Mouse (Mus musculus) hindbrain, postnatal 0 days (tissue): ENCODE measurements around the gene Cdkl4. TPM values are rescaled to one million over a fixed set of nuclear protein-coding genes. Genes with fewer than 3 reads are reported as not detected.

Experiments
- ATAC-seq: fragments of 200-750 bp; cut with Nextera tagmentation; 2 replicates; pipeline ENCODE4 v1.8.0; 2017; ENCODE audit warnings: mild to moderate bottlenecking, moderate TSS enrichment, moderate library complexity
- DNase-seq: peaks from one replicate; pipeline ENCODE4 v3.0.0-alpha.2; 2015; ENCODE audit warnings: low spot score
- H3K27ac ChIP-seq: fragments of 300-500 bp; sonication (generic); 2 replicates; pipeline ENCODE4 v1.5.1; 2014; ENCODE audit warnings: mild to moderate bottlenecking
- H3K27me3 ChIP-seq: fragments of 300-500 bp; sonication (generic); 2 replicates; pipeline ENCODE4 v1.6.1; 2014; ENCODE audit warnings: low read length, mixed read lengths; ENCODE audit not compliant: insufficient read depth
- H3K36me3 ChIP-seq: fragments of 300-500 bp; sonication (generic); 2 replicates; pipeline ENCODE4 v1.6.1; 2014; ENCODE audit warnings: low read length, mixed read lengths; ENCODE audit not compliant: insufficient read depth
- H3K4me1 ChIP-seq: fragments of 300-500 bp; sonication (generic); 2 replicates; pipeline ENCODE4 v1.6.1; 2014; ENCODE audit warnings: antibody characterized with exemption, low read length, mixed read lengths; ENCODE audit not compliant: insufficient read depth
- H3K4me2 ChIP-seq: fragments of 300-500 bp; sonication (generic); 2 replicates; pipeline ENCODE4 v1.6.1; 2014; ENCODE audit warnings: low read depth, mild to moderate bottlenecking, low read length, moderate library complexity, mixed read lengths
- H3K4me3 ChIP-seq: fragments of 300-500 bp; sonication (generic); 2 replicates; pipeline ENCODE4 v1.5.1; 2014; ENCODE audit warnings: low read length
- H3K9ac ChIP-seq: fragments of 300-500 bp; sonication (generic); replicated peaks from 2 replicates; pipeline ENCODE4 v1.6.1; 2014; ENCODE audit warnings: mild to moderate bottlenecking, low read length, moderate library complexity, mixed read lengths
- H3K9me3 ChIP-seq: fragments of 300-500 bp; sonication (generic); 2 replicates; pipeline ENCODE4 v1.6.1; 2016; ENCODE audit warnings: low read length, mixed read lengths
- CTCF ChIP-seq: IDR thresholded peaks from 2 replicates; pipeline ENCODE4 v1.5.1; 2016; ENCODE audit warnings: antibody characterized with exemption, control low read depth, low read depth
- WGBS: fragments of 180-500 bp; shearing (Covaris S2); extraction: QIAGEN DNeasy Blood & Tissue Kit; methylation state at CpG from one replicate; pipeline ENCODE4 v1.1.7; 2014; 5-methylcytosine and 5-hydroxymethylcytosine counted together
- polyA plus RNA-seq: library from polyadenylated mRNA; unstranded; fragments of >200 nt; fragmentation: Nextera tagmentation; extraction: Ambion mirVana; gene quantifications from 2 replicates; pipeline ENCODE4 v1.2.1, GENCODE M21; 2015
- total RNA-seq: library from RNA; depleted of rRNA; stranded (reverse); fragments of >200 nt; gene quantifications from 2 replicates; pipeline ENCODE4 v1.2.3, GENCODE M21; 2014

The Cdkl4 gene
- total and polyA plus RNA-seq, 2 experiments from 2014 or later = 5.5 to 8.4 TPM

GRCm38 (mm10) chr17:80509494-80510458 lies 67.8 kb downstream of the Cdkl4 start:
- ATAC-seq (no peak), DNase-seq (no peak)
- H3K4me1 ChIP-seq = no peaks in the 10 kb centered on the region
- H3K4me2 ChIP-seq = no peak overlapping the region
- H3K4me3 ChIP-seq = no peak overlapping the region
- no peak for TF ChIP-seq CTCF
- no peaks in the 10 kb centered on the region for H3K27me3 ChIP-seq
- WGBS = 63% methylated on average over 4 of the region's 4 CpGs
- no peak overlapping the region for H3K9ac ChIP-seq
- H3K27ac ChIP-seq = no peak overlapping the region
- H3K36me3 ChIP-seq = no peaks in the 10 kb centered on the region
- no peaks in the 10 kb centered on the region for H3K9me3 ChIP-seq

DNA sequence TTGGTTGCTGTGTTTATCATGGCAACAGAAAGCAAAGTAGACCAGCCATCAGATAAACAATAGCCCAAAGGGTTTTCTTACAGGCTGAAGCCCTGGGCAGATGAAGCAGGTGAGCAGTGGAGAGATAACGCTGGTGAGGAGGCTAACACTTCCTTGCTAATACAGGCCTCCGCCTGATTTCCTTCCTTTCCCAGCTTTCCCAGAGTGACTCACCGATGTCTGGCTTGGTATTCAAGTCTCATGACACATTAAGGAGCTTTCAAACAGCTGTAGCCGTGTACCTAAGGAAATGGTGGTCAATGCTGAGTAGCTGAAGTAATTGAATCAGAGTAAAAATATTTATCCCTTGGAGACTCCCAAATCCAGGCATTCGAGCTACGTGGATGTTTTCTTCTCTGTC lies 71.8 kb downstream of the Cdkl4 start:
- Histone ChIP-seq H3K4me1 (no peaks in the 10 kb centered on the region), H3K4me3 (no peak overlapping the region), H3K36me3 (no peaks in the 10 kb centered on the region), H3K4me2 (no peak overlapping the region), H3K9ac (no peak overlapping the region), H3K27ac (no peak overlapping the region), H3K9me3 (no peaks in the 10 kb centered on the region), H3K27me3 (no peaks in the 10 kb centered on the region)
- WGBS = 85% methylated on average over 6 of the region's 6 CpGs
- no peak for ATAC-seq
- DNase-seq = no peak
- TF ChIP-seq CTCF = no peak

DNA sequence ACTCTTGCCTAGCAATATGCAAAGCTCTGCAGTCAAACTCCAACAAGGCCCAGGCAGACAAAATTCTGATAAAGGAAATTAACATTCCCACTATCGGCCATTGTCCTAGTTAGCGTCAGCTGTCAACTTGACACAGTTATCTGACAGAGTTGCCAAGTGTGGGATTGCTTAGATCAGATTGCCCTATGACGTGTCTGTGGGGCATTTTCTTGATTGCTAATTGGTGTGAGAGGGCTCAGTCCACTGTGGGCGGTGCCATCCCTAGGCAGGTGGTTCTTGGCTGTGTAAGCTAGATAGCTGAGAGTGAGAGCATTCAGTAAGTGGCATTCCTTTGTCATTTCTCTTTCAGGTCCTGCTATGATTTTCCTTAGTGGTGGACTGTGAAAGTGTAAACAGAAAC lies 72.3 kb downstream of the Cdkl4 start:
- no peak for ATAC-seq
- no peaks in the 10 kb centered on the region for H3K4me1 ChIP-seq
- WGBS = 78% methylated on average over 4 of the region's 4 CpGs
- no peak overlapping the region for H3K9ac ChIP-seq
- no peaks in the 10 kb centered on the region for H3K27me3 ChIP-seq
- DNase-seq = no peak
- H3K36me3 ChIP-seq = no peaks in the 10 kb centered on the region
- H3K4me3 ChIP-seq = no peak overlapping the region
- no peak overlapping the region for H3K4me2 ChIP-seq
- H3K27ac ChIP-seq = no peak overlapping the region
- no peak for TF ChIP-seq CTCF
- no peaks in the 10 kb centered on the region for H3K9me3 ChIP-seq

- ATAC-seq = no peak
- Histone ChIP-seq H3K27me3 (no peaks in the 10 kb centered on the region), H3K4me2 (no peak overlapping the region), H3K9me3 (no peaks in the 10 kb centered on the region), H3K4me1 (no peaks in the 10 kb centered on the region), H3K9ac (no peak overlapping the region), H3K27ac (no peak overlapping the region), H3K36me3 (no peaks in the 10 kb centered on the region), H3K4me3 (no peak overlapping the region)
- 82% methylated on average over 2 of the region's 2 CpGs for WGBS
- no peak for DNase-seq
- no peak for TF ChIP-seq CTCF
These were observed 75.8 kb downstream of the Cdkl4 start for GRCm38 (mm10) chr17:80501805-80502172.

DNA sequence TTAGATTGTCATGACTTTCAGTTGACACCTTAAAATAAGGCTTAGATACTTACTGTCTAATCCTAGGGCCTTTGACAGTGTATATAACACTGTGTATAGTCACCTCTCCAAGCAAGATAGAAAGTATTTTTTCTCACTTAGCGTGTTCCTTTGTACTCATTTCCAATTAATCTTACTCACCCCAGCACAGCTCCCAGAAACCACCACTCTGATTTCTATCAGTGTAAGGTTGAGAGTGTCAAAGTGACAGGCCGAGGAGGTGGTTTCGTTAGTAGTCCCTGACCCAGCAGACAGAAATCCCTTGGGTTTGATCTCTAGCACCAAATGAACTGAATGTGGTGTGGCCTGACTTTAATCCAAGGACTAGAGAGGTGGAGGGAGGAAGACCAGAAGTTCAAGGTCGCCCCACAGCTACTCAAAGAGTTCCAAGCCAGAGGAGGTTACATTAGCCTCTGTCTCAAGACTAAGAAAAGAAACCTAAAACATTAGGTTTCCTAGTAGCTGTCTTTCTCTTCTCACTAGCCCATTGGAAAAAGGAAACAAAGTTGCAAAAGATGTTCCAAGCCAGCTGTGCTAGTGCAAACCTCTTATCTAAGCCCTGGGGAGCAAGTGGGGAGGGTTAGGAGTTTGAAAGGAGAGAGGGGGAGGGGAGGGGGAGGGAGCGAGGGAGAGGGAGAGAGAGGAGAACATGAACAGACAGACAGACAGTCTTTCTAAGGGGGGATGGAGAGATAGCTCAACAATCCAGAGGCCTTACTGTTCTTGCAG lies 76.4 kb downstream of the Cdkl4 start:
- Histone ChIP-seq H3K27me3 (no peaks in the 10 kb centered on the region), H3K9me3 (no peaks in the 10 kb centered on the region), H3K4me2 (no peak overlapping the region), H3K36me3 (no peaks in the 10 kb centered on the region), H3K27ac (no peak overlapping the region), H3K4me1 (no peaks in the 10 kb centered on the region), H3K9ac (no peak overlapping the region), H3K4me3 (no peak overlapping the region)
- DNase-seq (no peak), ATAC-seq (no peak)
- 79% methylated on average over 5 of the region's 5 CpGs for WGBS
- TF ChIP-seq CTCF = no peak

DNA sequence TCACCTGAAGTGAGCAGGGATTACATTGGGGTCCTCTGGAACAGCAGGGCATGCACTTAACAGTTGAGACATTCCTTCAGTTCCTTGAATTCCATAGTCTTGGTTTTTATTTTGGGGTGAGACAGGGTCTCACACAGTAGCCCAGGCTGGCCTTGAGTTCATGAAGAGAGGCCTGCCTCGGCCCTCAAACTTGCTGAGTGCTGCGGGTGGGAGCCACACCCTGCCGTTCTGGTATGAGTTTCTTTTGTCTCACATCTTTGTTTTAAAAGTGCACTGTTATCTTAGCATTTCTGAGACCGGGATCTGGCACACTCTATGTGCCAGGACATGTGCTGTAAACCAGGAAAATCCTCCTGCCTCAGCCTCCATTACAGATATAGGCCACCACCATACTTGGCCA lies 77.6 kb downstream of the Cdkl4 start:
- Histone ChIP-seq H3K36me3 (no peaks in the 10 kb centered on the region), H3K9ac (no peak overlapping the region), H3K27ac (no peak overlapping the region), H3K4me3 (no peak overlapping the region), H3K9me3 (no peaks in the 10 kb centered on the region), H3K4me1 (no peaks in the 10 kb centered on the region), H3K4me2 (no peak overlapping the region), H3K27me3 (no peaks in the 10 kb centered on the region)
- DNase-seq (no peak), ATAC-seq (no peak)
- TF ChIP-seq CTCF = no peak
- WGBS = 77% methylated on average over 4 of the region's 4 CpGs
